Mouse (Mus musculus) heart, embryonic 12.5 days (tissue): ENCODE data around the gene Fcgr1. TPM values are rescaled to one million over a fixed set of nuclear protein-coding genes. Genes with fewer than 3 reads are reported as not detected.

Experiments used
- ATAC-seq: fragments of 200-750 bp; cut with Nextera tagmentation; 2 replicates; pipeline ENCODE4 v1.8.0; 2017; ENCODE audit warnings: moderate TSS enrichment, moderate library complexity; ENCODE audit not compliant: insufficient number of reproducible peaks, low FRiP score
- H3K27ac ChIP-seq: fragments of 300-500 bp; sonication (generic); 2 replicates; pipeline ENCODE4 v1.5.1; 2016; ENCODE audit warnings: mild to moderate bottlenecking, moderate library complexity; ENCODE audit not compliant: poor library complexity, severe bottlenecking
- H3K27me3 ChIP-seq: fragments of 300-500 bp; sonication (generic); replicated peaks from 2 replicates; pipeline ENCODE4 v1.6.1; 2016; ENCODE audit warnings: mild to moderate bottlenecking, moderate library complexity
- H3K36me3 ChIP-seq: fragments of 300-500 bp; sonication (generic); 2 replicates; pipeline ENCODE4 v1.6.1; 2016; ENCODE audit warnings: mild to moderate bottlenecking, moderate library complexity
- H3K4me1 ChIP-seq: fragments of 300-500 bp; sonication (generic); replicated peaks from 2 replicates; pipeline ENCODE4 v1.6.1; 2016; ENCODE audit warnings: mild to moderate bottlenecking
- H3K4me2 ChIP-seq: fragments of 300-500 bp; sonication (generic); 2 replicates; pipeline ENCODE4 v1.6.1; 2016; ENCODE audit warnings: mild to moderate bottlenecking, moderate library complexity
- H3K4me3 ChIP-seq: fragments of 300-500 bp; sonication (generic); 2 replicates; pipeline ENCODE4 v1.5.1; 2016; ENCODE audit warnings: mild to moderate bottlenecking
- H3K9ac ChIP-seq: fragments of 300-500 bp; sonication (generic); 2 replicates; pipeline ENCODE4 v1.6.1; 2016; ENCODE audit warnings: mild to moderate bottlenecking, moderate library complexity
- H3K9me3 ChIP-seq: fragments of 300-500 bp; sonication (generic); replicated peaks from 2 replicates; pipeline ENCODE4 v1.6.1; 2016; ENCODE audit warnings: mild to moderate bottlenecking, moderate library complexity
- WGBS: fragments of 180-500 bp; shearing (Covaris S2); methylation state at CpG from one replicate; pipeline ENCODE4 v1.1.7; 2016; 5-methylcytosine and 5-hydroxymethylcytosine counted together
- microRNA-seq: library from miRNA; unstranded; fragments of <30 nt; microRNA quantifications from one replicate; pipeline ENCODE4, GENCODE M21; 2017
- polyA plus RNA-seq: library from polyadenylated mRNA; unstranded; fragments of >200 nt; fragmentation: Nextera tagmentation; extraction: Ambion mirVana; gene quantifications from 2 replicates; pipeline ENCODE4 v1.2.1, GENCODE M21; 2016

Gene Fcgr1
- polyA plus RNA-seq, 1 experiment from 2014 or later: 0.82 TPM

DNA sequence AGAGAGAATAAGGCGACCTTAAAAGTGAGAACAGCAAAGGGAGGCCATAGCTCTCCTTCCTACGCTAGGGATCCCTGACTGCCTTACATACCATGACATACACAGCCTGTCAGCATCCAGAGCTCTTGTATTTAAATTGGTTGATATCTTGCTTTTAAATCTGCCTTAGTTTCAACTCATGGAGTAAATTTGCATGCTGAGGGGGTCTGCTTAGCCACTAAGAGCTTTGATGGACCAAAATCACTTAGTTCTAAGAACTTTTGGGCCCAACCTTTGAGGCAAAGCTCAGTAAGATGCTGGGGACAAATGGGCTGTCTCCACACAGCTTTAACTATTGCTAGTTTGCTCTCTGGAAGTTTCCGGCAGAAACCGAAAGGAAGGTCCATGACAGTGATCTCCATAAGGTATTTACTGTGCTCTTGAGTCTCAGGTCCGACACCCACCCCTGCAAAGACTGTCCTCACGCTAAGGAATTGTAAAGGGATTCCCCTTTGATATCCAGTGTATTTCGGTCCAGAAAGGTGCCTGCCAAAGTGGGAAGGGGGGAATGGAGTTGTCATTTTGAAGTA, 56.4 kb downstream of the Fcgr1 start:
- peak overlapping the region; percentile 80 for H3K4me2 ChIP-seq
- peaks cover 21% of the 10 kb centered on the region for H3K4me1 ChIP-seq
- peak overlapping the region; percentile 51 for H3K4me3 ChIP-seq
- 25% methylated on average over 7 of the region's 7 CpGs for WGBS
- peak overlapping the region; percentile 60 for H3K27ac ChIP-seq
- H3K9ac ChIP-seq: peak overlapping the region; percentile 74
- H3K36me3 ChIP-seq: no peaks in the 10 kb centered on the region
- no peaks in the 10 kb centered on the region for H3K9me3 ChIP-seq
- H3K27me3 ChIP-seq: no peaks in the 10 kb centered on the region
- no peak for ATAC-seq

DNA sequence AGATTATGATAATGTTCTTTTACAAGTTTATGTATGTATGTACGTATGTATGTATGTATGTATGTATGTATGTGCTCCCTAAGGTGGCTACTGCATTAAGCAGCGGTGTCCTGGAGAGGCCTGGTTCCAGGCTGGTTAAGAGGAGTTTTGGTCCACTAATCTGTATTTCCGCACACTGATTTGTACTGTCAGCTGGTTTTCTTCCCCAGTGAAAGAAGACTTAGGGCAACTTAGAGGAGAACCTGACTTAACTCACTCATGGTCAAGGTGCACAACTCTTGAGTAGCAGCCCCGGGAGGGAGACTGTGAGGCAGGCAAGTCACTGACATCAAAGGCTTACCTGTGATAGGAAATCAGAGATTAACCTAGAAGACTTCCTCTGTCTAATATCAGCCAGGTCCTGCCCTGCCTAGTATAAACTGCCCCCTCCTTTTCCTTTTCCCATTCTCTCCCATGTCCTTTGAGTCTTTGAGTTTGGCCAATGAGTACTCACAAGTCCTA, 56.9 kb downstream of the Fcgr1 start:
- Histone ChIP-seq H3K27ac (peak overlapping the region; percentile 60), H3K9ac (peak overlapping the region; percentile 74), H3K36me3 (no peaks in the 10 kb centered on the region), H3K27me3 (no peaks in the 10 kb centered on the region), H3K4me3 (peak overlapping the region; percentile 51), H3K9me3 (no peaks in the 10 kb centered on the region), H3K4me2 (peak overlapping the region; percentile 80), H3K4me1 (peaks cover 21% of the 10 kb centered on the region)
- ATAC-seq: no peak
- 79% methylated on average over 4 of the region's 4 CpGs for WGBS

DNA sequence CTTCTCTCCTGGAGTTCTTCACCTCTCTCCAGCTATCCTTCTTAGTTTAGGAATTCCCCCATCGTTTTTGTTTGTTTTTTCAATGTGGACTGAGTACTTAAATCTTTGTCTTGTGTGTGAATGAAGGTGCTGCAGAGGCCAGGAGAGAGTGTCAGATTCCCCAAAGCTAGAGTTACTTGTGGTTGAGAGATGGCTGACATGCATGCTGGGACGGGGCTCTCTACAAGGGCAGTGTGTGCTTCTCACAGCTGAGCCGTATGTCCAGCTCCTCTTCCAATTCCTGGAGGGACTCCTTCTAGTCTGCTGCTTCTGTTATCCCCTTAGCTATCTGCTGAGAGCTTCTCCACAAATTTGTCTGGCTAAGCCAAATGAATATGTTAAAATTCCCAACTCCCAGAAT, 57.9 kb downstream of the Fcgr1 start:
- WGBS: 53% methylated on average over 3 of the region's 3 CpGs
- H3K36me3 ChIP-seq: no peaks in the 10 kb centered on the region
- H3K9ac ChIP-seq: no peak overlapping the region
- H3K9me3 ChIP-seq: no peaks in the 10 kb centered on the region
- H3K4me1 ChIP-seq: peaks cover 21% of the 10 kb centered on the region
- H3K27me3 ChIP-seq: no peaks in the 10 kb centered on the region
- no peak overlapping the region for H3K4me3 ChIP-seq
- no peak overlapping the region for H3K27ac ChIP-seq
- ATAC-seq: no peak
- no peak overlapping the region for H3K4me2 ChIP-seq

DNA sequence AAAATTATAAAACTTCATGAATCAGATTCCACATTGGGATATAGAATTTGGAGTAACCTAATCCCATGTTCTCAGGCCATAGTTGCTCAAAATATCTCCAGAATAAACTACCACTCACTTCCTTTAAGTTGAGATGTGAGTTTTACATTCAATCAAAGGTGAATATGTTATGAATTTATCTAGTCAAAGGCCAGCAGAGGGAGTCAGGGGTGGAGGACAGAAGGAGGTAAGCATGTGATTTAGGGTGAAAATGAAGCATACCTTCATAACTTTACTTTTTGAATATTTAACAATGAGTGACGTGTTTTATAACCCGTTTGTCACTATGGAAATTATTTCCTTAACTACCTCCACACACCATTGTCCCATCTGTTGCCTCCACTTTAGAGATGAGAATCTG, 58.9 kb downstream of the Fcgr1 start:
- H3K4me1 ChIP-seq: peaks cover 19% of the 10 kb centered on the region
- 88% methylated on average over 2 of the region's 2 CpGs for WGBS
- ATAC-seq: no peak
- no peaks in the 10 kb centered on the region for H3K27me3 ChIP-seq
- no peak overlapping the region for H3K9ac ChIP-seq
- no peak overlapping the region for H3K4me2 ChIP-seq
- no peaks in the 10 kb centered on the region for H3K9me3 ChIP-seq
- H3K36me3 ChIP-seq: no peaks in the 10 kb centered on the region
- H3K4me3 ChIP-seq: no peak overlapping the region
- H3K27ac ChIP-seq: no peak overlapping the region

Small RNA genes lying within 50 kb of the gene (microRNA-seq; reads per million reads assigned to microRNA genes)
- not detected for gene Gm47311
- not detected for gene Gm47313

Other genes starting within 250 kb of the Fcgr1 start
- gene Vps45, start 235.5 kb downstream of the Fcgr1 start, polyA plus RNA-seq: 30.0 and 32.8 TPM in 2 replicates
- 20.7 and 22.2 TPM in 2 replicates for gene Otud7b, start 189.4 kb downstream of the Fcgr1 start, polyA plus RNA-seq
- gene Mtmr11, start 132.0 kb downstream of the Fcgr1 start, polyA plus RNA-seq: 9.0 and 10.7 TPM in 2 replicates
- gene Sf3b4, start 121.6 kb downstream of the Fcgr1 start, polyA plus RNA-seq: 107 and 108 TPM in 2 replicates
- 20.3 and 21.7 TPM in 2 replicates for gene Sv2a, start 112.8 kb downstream of the Fcgr1 start, polyA plus RNA-seq
- 44.4 and 45.6 TPM in 2 replicates for gene Bola1, start 74.3 kb downstream of the Fcgr1 start, polyA plus RNA-seq
- not detected in 2 replicates for gene Hist2h2ab, start 74.1 kb downstream of the Fcgr1 start, polyA plus RNA-seq
- 4.4 and 5.9 TPM in 2 replicates for gene Hist2h2ac, start 73.1 kb downstream of the Fcgr1 start, polyA plus RNA-seq
- 5.0 and 5.7 TPM in 2 replicates for gene Hist2h2be, start 72.8 kb downstream of the Fcgr1 start, polyA plus RNA-seq
- gene Hist2h3c2, start 54.8 kb downstream of the Fcgr1 start, polyA plus RNA-seq: 2.5 and 3.7 TPM in 2 replicates
- 38.3 and 41.2 TPM in 2 replicates for gene Hist2h2aa2, start 53.7 kb downstream of the Fcgr1 start, polyA plus RNA-seq
- gene Hist2h2aa1, start 48.5 kb downstream of the Fcgr1 start, polyA plus RNA-seq: 6.2 and 12.7 TPM in 2 replicates
- 0.64 and 1.4 TPM in 2 replicates for gene Hist2h3c1, start 47.3 kb downstream of the Fcgr1 start, polyA plus RNA-seq
- 3.2 and 3.7 TPM in 2 replicates for gene Hist2h4, start 30.7 kb downstream of the Fcgr1 start, polyA plus RNA-seq
- gene Hist2h3b, start 25.3 kb downstream of the Fcgr1 start, polyA plus RNA-seq: 23.4 and 26.5 TPM in 2 replicates
- gene Hist2h2bb, start 24.2 kb downstream of the Fcgr1 start, polyA plus RNA-seq: 4.0 and 6.5 TPM in 2 replicates
- 0.72 and 0.87 TPM in 2 replicates for gene BC107364, start 158.3 kb upstream of the Fcgr1 start, polyA plus RNA-seq
- 7.9 and 9.2 TPM in 2 replicates for gene Hfe2, start 231.2 kb upstream of the Fcgr1 start, polyA plus RNA-seq